Mouse (Mus musculus) liver, adult 2 months (tissue): Measurements from ENCODE around the gene Tnik. TPM values are rescaled to one million over a fixed set of nuclear protein-coding genes. Genes with fewer than 3 reads are reported as not detected.

Experiments
- DNase-seq: peaks from one replicate; pipeline ENCODE4 v3.0.0-alpha.2; 2011; ENCODE audit warnings: low read depth, low spot score; ENCODE audit errors: extremely low read depth
- H3K27ac ChIP-seq: fragments of 200-500 bp; replicated peaks from 2 replicates; pipeline ENCODE4 v1.5.1; 2012; ENCODE audit warnings: low read depth, mild to moderate bottlenecking, control low read depth, inconsistent platforms, low read length; ENCODE audit not compliant: insufficient read depth
- H3K27me3 ChIP-seq: fragments of 200-500 bp; 2 replicates; pipeline ENCODE4 v1.6.1; 2012; ENCODE audit warnings: mild to moderate bottlenecking, moderate library complexity, low read length, inconsistent platforms; ENCODE audit not compliant: control insufficient read depth, insufficient read depth
- H3K36me3 ChIP-seq: fragments of 200-500 bp; 2 replicates; pipeline ENCODE4 v1.6.1; 2012; ENCODE audit warnings: low read length, inconsistent platforms; ENCODE audit not compliant: control insufficient read depth, insufficient read depth
- H3K4me1 ChIP-seq: fragments of 200-500 bp; 2 replicates; pipeline ENCODE4 v1.6.1; 2011; ENCODE audit warnings: low read length; ENCODE audit not compliant: control insufficient read depth, insufficient read depth
- H3K4me3 ChIP-seq: fragments of 200-500 bp; 2 replicates; pipeline ENCODE4 v1.5.1; 2011; ENCODE audit warnings: low read depth, mild to moderate bottlenecking, control low read depth, low read length, moderate library complexity; ENCODE audit not compliant: insufficient read depth
- H3K79me2 ChIP-seq: fragments of 200-500 bp; 2 replicates; pipeline ENCODE4 v1.6.1; 2012; ENCODE audit warnings: inconsistent platforms, mild to moderate bottlenecking, low read length, moderate library complexity; ENCODE audit not compliant: control insufficient read depth, insufficient read depth
- H3K9ac ChIP-seq: fragments of 200-500 bp; 2 replicates; pipeline ENCODE4 v1.6.1; 2012; ENCODE audit warnings: low read depth, mild to moderate bottlenecking, control low read depth, inconsistent platforms, low read length
- CTCF ChIP-seq: fragments of 200-500 bp; IDR thresholded peaks from 2 replicates; pipeline ENCODE4 v1.5.1; 2011; ENCODE audit warnings: low read depth, low read length, control low read depth
- POLR2A ChIP-seq: fragments of 200-500 bp; IDR thresholded peaks from 2 replicates; pipeline ENCODE4 v1.6.1; 2011; ENCODE audit warnings: low read length, control low read depth; ENCODE audit not compliant: insufficient read depth; ENCODE audit errors: extremely low read depth
- WGBS: fragments of 180-500 bp; shearing (Covaris S2); methylation state at CpG from one replicate; pipeline ENCODE4 v1.1.7; 2018; 5-methylcytosine and 5-hydroxymethylcytosine counted together
- polyA plus RNA-seq: library from polyadenylated mRNA; depleted of rRNA; stranded (reverse); fragments of >200 nt; gene quantifications from 2 replicates; pipeline ENCODE4 v1.2.3, GENCODE M21; 2012
- total RNA-seq: library from RNA; depleted of rRNA; stranded (reverse); fragments of >200 nt; gene quantifications from 2 replicates; pipeline ENCODE4 v1.2.3, GENCODE M21; 2014

Tnik gene
- total and polyA plus RNA-seq, 2 experiments, result 1.2 to 2.8 TPM

DNA sequence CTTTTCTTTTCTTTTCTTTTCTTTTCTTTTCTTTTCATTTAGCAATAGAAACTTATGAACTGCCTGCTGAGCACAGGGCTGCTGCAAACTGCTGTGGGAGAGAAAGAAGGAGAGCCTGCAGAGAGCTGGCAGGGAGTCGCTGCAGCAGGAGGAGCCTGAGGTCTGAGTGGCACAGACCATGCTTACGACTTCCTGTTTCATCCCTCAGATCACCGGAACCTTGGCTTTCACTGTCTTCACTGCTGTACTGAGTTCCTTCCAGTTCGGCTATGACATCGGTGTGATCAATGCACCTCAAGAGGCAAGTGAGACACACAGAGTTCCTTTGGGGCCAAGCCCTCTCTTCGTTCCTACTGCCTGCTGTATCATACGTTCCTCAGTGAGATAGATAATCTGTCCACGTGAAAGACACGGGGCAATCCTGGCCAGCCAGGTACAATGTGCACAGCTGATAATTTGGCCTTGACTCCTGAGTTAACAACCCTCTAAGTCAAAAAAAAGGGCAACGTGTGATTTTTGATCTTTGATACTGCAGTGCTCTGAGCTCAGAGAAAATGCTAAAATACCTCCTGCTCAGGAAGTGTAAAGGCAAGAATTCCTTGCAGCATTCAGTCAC, 442.6 kb downstream of the Tnik start:
- Histone ChIP-seq H3K79me2 (peaks cover 8% of the 10 kb centered on the region; the same call in 1 of the 2 replicates), H3K9ac (peak overlapping the region; percentile 62), H3K36me3 (peaks cover 38% of the 10 kb centered on the region), H3K27ac (peak overlapping the region; percentile 90), H3K27me3 (no peaks in the 10 kb centered on the region), H3K4me3 (no peak overlapping the region), H3K4me1 (peaks cover 38% of the 10 kb centered on the region)
- no peak for TF ChIP-seq POLR2A
- TF ChIP-seq CTCF, result no peak
- peak; percentile 99 for DNase-seq
- 5% methylated on average over 10 of the region's 10 CpGs for WGBS

GRCm38 (mm10) chr3:28706736-28707135, 443.7 kb downstream of the Tnik start:
- peak; percentile 70 for DNase-seq
- Histone ChIP-seq H3K4me1 (peaks cover 35% of the 10 kb centered on the region), H3K36me3 (peaks cover 46% of the 10 kb centered on the region), H3K4me3 (no peak overlapping the region), H3K27me3 (no peaks in the 10 kb centered on the region), H3K27ac (peak overlapping the region; percentile 90), H3K9ac (peak overlapping the region; percentile 62), H3K79me2 (peaks cover 6% of the 10 kb centered on the region; the same call in 1 of the 2 replicates)
- TF ChIP-seq CTCF, result no peak
- WGBS, result 27% methylated on average over 4 of the region's 4 CpGs

DNA sequence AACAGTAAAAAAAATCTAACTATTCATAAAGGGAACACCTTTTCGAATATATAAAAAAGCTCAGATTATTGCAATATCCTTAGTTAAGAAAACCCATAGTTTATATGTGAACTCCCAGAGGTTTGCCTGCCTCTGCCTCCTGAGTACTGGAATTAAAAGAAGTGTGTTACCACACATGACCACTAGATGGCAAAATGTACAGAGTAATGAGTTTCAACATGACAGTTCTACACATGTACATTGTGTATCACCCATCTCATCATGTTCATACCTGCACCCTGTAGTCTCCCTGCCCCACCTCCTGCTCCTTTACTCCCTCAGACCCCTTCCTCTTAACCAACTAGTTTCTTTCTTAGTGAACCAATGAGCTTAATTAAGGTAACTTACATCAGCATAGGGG, 446.7 kb downstream of the Tnik start:
- Histone ChIP-seq H3K79me2 (peaks cover 6% of the 10 kb centered on the region; the same call in 1 of the 2 replicates), H3K36me3 (peaks cover 70% of the 10 kb centered on the region), H3K4me1 (peaks cover 44% of the 10 kb centered on the region), H3K9ac (no peak overlapping the region), H3K4me3 (no peak overlapping the region), H3K27me3 (no peaks in the 10 kb centered on the region), H3K27ac (peak overlapping the region; percentile 54)
- TF ChIP-seq CTCF (peak; percentile 56), POLR2A (no peak)
- peak; percentile 70 for DNase-seq
- 64% methylated on average over 1 of the region's 1 CpGs for WGBS

DNA sequence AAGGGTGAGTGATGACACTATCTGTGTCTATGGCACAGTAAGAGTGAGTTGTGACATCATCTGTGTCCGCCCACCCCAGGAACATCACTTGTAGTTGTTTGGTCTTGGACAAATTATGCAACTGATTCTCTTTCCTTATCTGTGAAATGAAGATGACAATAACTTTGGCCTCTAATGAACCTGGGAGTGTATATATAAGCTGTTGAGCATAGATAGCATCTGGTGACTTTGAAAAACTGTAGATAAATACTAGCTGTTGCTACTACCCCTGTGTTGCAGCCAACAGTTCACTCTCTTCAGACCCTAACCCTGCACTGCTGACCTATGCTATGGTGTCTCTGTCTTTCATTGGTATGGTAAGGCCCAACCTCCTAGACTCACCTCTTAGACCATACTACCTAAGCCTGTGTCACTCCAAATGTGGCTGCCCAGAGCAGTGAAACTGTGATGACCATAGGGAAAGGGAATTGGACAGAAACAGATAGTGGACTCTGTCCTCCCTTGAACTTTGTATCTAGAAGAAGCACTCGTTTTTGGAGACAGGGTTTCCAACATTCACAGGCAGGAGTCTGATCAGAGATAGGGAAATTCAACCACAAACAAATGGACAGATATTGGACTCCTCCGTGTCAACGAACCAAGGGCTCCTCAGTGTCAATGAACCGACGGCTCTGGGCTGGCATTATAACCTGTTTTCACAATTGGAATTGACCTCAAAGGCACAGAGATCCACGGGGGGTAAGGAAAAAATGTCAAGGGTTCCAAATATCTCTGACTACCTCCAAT, 451.1 kb downstream of the Tnik start:
- no peaks in the 10 kb centered on the region for H3K79me2 ChIP-seq
- peak overlapping the region; percentile 78 for H3K9ac ChIP-seq
- TF ChIP-seq CTCF (no peak), POLR2A (no peak)
- no peak overlapping the region for H3K4me3 ChIP-seq
- peaks cover 74% of the 10 kb centered on the region for H3K36me3 ChIP-seq
- H3K4me1 ChIP-seq, result peaks cover 49% of the 10 kb centered on the region
- H3K27me3 ChIP-seq, result no peaks in the 10 kb centered on the region
- DNase-seq, result peak; percentile 99
- peak overlapping the region; percentile 100 for H3K27ac ChIP-seq
- WGBS, result 17% methylated on average over 7 of the region's 7 CpGs

DNA sequence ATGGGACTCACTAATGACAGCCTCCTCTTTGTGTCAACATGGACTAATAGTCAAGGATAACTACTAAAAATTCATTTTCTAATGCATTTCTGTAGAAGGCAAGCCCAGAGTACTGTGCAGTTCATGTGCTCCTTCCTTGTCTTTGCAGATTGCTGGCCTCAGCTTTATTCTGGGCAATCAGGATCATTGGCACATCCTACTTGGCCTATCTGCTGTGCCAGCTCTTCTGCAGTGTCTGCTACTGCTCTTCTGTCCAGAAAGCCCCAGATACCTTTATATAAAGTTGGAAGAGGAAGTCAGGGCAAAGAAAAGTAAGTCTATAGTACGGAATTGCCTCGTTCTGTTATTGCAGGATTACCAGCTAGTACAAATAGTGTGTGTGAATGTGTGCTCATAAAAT, 455.5 kb downstream of the Tnik start:
- Histone ChIP-seq H3K4me1 (peaks cover 47% of the 10 kb centered on the region), H3K79me2 (no peaks in the 10 kb centered on the region), H3K27me3 (no peaks in the 10 kb centered on the region), H3K36me3 (peaks cover 56% of the 10 kb centered on the region), H3K27ac (peak overlapping the region; percentile 31; the same call in 1 of the 2 replicates), H3K4me3 (no peak overlapping the region), H3K9ac (no peak overlapping the region)
- DNase-seq, result peak; percentile 71
- TF ChIP-seq POLR2A (no peak), CTCF (no peak)
- WGBS, result 23% methylated on average over 2 of the region's 2 CpGs

- H3K9ac ChIP-seq, result no peak overlapping the region
- H3K79me2 ChIP-seq, result no peaks in the 10 kb centered on the region
- H3K4me3 ChIP-seq, result no peak overlapping the region
- peak; percentile 77 for DNase-seq
- H3K36me3 ChIP-seq, result peaks cover 48% of the 10 kb centered on the region
- H3K4me1 ChIP-seq, result peaks cover 46% of the 10 kb centered on the region
- TF ChIP-seq POLR2A (no peak), CTCF (no peak)
- no peaks in the 10 kb centered on the region for H3K27me3 ChIP-seq
- H3K27ac ChIP-seq, result peak overlapping the region; percentile 95
- 19% methylated on average over 5 of the region's 5 CpGs for WGBS
Observed at GRCm38 (mm10) chr3:28721218-28721617, 458.2 kb downstream of the Tnik start.
